Mouse (Mus musculus) heart, adult 18-20 months (tissue): ENCODE data around the gene Mboat1. TPM values are rescaled to one million over a fixed set of nuclear protein-coding genes. Genes with fewer than 3 reads are reported as not detected.
A peak's percentile ranks its signal among the peaks of the same experiment; 100 is the strongest.

Experiments used
- DNase-seq, 2 experiments: peaks; one replicate each; pipeline ENCODE4 v3.0.0; 2021 to 2022; ENCODE audit warnings: mixed read lengths in 1 of 2
- long read RNA-seq, 2 experiments: library from polyadenylated mRNA; stranded (forward); transcript quantifications; one replicate each; pipeline ENCODE4 v2.0.0; 2021
- total RNA-seq, 2 experiments: library from RNA; stranded (reverse); gene quantifications; 2 replicates each; pipeline ENCODE4 v1.2.3; 2021

Gene Mboat1
- total RNA-seq, result 1 to 10 TPM in 1 of 2 experiments, under 1 TPM in 1; 0.79 to 1.6 TPM
- long read RNA-seq, experiment 1, result 0 reads
- long read RNA-seq, experiment 2, partial matches to known transcripts, result 0 of 1 reads
- long read RNA-seq, experiment 2, other reads (novel, unspliced or antisense), result 0 of 1 reads

DNA sequence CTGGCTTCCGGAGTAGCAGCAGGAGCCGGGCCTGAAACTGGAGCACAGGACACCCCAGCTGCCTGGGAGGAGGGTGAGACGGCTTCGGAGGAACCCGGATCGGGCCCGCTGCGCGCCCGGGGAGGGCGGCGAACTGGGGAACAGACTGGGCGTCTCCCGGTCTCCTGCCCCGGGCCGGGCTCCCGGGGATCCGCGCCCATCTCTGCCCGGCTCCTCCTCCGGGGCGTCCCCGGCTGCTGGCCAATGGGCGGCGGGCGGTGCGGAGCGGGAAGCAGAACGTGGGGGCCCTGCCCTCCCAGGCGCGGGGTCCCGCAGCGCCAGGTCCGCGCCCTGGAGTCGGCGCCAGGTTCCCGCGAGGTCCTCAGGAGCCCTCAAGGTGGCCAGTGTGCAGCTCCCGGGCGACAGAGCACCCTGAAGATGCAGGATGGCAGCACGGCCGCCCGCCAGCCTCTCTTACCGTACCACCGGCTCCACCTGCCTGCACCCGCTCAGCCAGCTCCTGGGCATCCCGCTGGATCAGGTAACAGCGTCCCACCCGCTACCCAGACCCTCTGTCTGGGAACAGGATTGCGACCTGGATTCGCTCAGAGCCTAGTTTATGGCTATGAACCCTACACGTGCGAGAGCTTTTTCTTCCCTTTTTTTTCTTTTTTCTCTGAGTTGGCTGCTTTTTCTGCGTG lies at the start of gene Mboat1:
Mboat1 (plus strand) TSS at position 247 of the 680 bp plus-strand sequence.
- DNase-seq, result peak; percentile 84 to 90

DNA sequence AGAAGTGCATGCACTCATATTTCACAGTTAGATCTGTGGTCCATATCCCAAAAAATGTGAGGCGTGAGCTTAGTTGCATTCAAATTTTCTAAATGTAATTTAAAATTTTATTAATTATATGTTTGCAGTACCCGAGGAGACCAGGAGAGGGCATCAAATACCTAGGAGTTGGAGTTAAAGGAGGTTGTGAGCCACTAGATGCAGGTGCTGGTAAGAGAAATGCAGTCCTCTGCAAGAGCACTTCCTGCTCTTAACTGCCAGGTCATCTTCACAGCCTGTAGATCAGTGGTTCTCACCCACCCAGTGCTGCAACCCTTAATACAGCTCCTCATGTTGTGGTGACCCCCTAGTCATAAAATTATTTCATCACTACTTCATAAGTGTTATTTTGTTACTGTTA lies 43.2 kb upstream of the Mboat1 start:
- peak in 1 of 2 experiments; percentile 32 for DNase-seq

- no peak for DNase-seq
These were observed 40.4 kb upstream of the Mboat1 start for GRCm38 (mm10) chr13:30095851-30096250.

DNA sequence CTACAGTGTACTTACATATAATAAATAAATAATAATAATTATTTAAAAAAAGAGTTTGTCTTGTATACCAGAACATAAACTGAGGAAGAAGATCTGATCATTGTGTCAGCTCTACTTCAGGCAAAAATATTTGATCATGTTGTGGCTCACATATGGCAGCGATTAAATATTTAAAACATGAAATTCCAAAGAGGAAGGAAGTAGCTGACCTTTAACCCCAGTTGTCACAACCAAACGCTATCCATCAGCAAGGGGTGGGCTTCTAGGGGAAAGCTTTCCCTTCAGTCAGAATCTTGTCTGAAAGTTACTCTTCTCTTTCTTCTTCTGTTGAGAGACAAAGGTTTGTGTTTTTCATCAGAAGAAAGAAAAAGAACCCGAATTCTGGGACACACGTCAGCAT lies 39.8 kb upstream of the Mboat1 start:
- no peak for DNase-seq

GRCm38 (mm10) chr13:30109001-30109600 lies 27.2 kb upstream of the Mboat1 start:
- no peak for DNase-seq

DNA sequence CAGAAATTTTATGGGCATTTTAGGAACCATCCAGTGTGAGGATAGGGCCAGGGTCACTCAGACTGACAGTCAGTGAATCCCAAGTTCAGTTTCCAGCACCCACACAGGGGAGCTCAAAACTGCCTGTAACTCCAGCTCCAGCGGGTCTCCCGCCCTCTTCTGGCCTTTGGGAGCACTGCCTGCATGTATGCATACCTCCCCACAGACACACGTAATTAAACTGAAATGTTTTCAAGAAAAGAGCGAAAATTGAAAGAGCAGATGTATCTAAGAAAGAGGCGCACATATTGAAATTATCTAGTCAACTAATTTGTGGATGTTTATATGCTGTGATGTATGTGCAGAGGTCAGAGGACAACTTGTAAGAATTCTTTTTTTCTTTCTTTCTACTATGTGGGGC lies 20.5 kb upstream of the Mboat1 start:
- DNase-seq, result no peak

GRCm38 (mm10) chr13:30136923-30137629 lies 787 bp downstream of the Mboat1 start:
- DNase-seq, result peak; percentile 4 to 10

GRCm38 (mm10) chr13:30137951-30138350 lies 1.7 kb downstream of the Mboat1 start:
- DNase-seq, result no peak

GRCm38 (mm10) chr13:30140149-30140548 lies 3.9 kb downstream of the Mboat1 start:
- no peak for DNase-seq

DNA sequence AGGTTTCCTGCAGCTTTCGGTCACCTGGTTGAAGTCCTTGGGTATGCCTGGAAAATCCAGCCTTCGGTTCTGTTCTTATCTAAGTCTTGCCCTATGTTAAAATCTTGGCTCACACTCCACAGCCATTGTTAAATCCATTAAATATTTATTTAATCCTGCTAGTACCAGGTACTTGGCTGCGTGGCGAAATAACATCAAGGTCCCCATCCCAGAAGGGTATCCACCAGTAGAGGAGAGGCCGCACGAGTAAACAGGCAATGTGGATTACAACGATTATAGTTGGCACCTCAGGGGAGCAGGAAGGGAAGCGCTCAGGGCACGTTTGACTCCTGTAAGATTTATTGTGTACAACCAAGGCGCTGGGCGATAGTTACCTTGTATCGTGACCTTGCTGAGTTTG lies 4.4 kb downstream of the Mboat1 start:
- no peak for DNase-seq

- DNase-seq, result no peak
These were observed 5.7 kb downstream of the Mboat1 start for GRCm38 (mm10) chr13:30141996-30142395.

- no peak for DNase-seq
These were observed 10.2 kb downstream of the Mboat1 start for GRCm38 (mm10) chr13:30146468-30146867.

DNA sequence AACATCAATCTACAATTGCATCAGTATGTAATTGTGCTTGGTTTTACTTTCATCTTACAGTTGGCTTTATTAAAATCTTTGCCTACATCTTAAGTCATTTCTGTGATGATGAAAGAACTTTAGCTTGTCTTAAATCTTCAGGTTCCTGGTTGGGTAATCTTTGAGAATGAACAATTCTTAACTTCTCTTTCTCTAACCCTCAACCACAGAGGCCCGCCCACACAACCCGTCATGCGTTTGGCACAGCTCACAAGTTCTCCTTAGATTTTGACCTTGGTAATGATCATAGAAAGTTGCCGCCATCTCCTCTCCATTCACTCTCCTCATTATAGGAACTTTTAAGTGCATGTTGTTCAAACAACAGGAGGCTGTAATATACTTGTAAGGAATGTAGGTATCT lies 18.0 kb downstream of the Mboat1 start:
- no peak for DNase-seq

- DNase-seq, result no peak
These were observed 23.3 kb downstream of the Mboat1 start for GRCm38 (mm10) chr13:30159626-30160025.

DNA sequence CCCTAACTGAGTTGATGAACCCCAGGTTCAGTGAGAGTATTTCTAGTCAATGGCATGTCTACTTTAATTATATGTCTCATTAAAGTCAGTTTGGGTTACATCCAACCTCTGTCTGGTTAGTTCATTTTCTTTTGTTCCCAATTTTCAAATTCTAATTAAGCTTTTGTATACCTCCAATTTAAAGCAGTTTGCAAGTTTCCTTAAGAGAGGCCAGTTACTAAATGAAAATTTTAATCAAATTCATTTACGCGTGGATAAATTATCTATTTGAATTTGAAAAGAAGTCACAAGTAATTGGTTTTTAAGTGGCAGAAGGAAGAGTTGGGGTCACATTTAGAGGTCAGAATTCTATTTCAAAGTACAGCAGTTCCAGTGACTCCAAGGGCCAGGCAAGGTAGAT lies 27.2 kb downstream of the Mboat1 start:
- DNase-seq, result no peak

DNA sequence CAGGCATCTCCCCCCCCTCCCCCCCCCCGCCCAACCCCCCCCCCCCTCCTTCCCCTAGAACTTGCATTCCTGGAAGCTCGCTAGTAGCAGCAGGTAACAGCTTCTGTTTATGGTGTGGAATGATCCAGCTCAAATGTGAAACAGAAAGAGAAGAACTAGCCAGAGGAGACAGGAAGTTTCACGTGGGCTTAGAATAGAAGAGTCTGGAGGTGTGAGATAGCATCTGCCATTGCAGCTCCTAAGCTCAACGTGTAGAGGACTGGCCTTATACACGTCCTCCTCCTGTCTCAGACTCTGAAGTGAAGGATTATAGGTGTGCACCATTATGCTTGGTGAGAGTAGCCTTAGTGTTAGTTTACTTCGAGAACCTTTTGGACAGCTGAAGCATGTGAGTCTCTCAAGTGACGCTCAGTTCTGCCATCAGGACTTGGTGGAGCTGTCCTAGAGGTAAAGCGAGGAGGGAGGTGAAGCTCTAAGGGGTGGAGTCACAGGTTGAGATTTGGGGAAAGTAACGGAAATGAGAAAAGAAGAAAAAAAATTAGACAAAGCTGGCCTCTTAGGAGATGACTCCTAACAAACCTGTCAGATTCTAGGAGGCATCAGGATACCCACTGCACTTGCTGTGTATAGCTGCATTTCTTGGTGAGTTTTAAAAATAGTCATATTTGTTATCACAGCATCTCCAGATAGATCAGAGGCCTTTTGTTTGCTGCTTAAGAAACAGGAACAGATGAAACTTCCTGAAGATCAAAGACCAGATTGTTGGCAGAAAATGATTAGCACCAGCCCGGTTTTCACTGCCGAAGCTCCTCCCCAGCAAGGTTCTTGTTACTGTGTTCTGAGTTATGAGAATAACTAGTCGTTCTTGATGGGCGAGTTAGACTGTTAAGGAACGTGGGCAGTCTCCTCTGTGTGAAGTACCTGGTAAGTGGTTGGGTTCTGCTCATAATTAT lies 30.1 kb downstream of the Mboat1 start:
- DNase-seq, result no peak

DNA sequence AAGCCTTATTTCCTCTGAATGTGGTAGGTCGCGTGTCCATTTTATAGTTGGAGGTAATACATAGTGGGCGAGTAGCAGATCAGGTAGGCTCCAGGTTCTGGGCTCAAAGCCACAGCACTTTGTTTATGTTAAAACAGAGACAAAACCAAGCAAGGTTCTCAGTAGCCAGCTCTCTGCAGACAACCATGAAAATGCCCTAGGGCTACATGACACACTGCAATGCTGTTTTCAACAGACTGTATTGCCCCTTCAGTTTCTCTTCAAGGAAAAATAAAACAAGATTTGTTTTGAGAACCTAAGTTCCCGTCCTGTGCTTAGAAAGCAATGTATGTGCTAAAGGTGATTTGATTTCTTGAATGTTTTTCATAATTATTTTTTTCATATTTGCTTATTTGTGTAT lies 31.2 kb downstream of the Mboat1 start:
- no peak for DNase-seq

- DNase-seq, result no peak
These were observed 32.5 kb downstream of the Mboat1 start for GRCm38 (mm10) chr13:30168803-30169202.

DNA sequence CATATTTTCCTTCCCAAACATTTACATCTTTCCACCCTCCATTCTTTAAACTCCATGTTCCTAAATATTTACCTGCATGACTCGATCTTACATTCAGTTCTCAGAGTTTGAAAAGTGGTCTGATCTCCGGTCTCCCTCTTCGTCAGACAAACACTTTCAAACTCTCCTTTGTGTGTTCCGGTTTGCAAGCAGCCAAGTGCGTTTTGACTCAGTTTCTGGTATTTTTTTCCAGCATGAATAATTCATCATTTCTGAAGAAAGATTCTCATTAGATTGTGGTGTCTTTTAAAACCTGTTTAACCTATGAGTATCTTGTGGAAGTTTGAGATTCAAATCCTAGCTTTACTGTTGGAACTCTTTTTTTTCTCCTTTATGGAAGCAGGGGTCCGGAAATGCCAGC lies 33.8 kb downstream of the Mboat1 start:
- DNase-seq, result no peak

GRCm38 (mm10) chr13:30174586-30174985 lies 38.3 kb downstream of the Mboat1 start:
- no peak for DNase-seq

- no peak for DNase-seq
These were observed 41.1 kb downstream of the Mboat1 start for GRCm38 (mm10) chr13:30177356-30177755.

DNA sequence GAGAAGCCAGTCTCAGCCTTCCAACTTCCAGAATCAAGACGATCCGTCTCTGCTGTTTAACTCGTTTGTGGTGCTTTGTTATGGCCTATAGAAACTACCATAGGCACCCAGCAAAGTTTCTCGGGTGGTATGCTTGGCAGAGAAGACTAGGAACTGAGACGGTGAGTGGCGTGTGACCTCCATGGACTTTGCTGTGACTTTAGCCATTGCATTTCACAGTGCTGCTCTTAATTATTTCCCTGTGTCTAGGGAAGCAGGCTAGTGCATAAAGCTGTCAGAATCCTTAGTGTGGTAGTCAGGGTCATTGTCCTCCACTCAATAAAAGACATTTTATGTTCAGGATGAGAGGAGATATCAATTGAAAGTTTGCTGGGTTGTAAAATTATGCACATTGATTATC lies 49.3 kb downstream of the Mboat1 start:
- no peak for DNase-seq
